Mouse (Mus musculus) layer of hippocampus, adult 2 months (tissue): ENCODE measurements around the gene Ppard. TPM values are rescaled to one million over a fixed set of nuclear protein-coding genes. Genes with fewer than 3 reads are reported as not detected.

Experiments
- DNase-seq, 2 experiments: peaks; one replicate each; pipeline ENCODE4 v3.0.0; 2022; ENCODE audit warnings: low spot score in 2 of 2
- H3K27ac ChIP-seq: fragments of 200-600 bp; 2 replicates; pipeline ENCODE4 v1.8.1; 2022
- H3K4me3 ChIP-seq: fragments of 200-600 bp; 2 replicates; pipeline ENCODE4 v1.8.1; 2022; ENCODE audit warnings: mild to moderate bottlenecking
- CTCF ChIP-seq: fragments of 200-600 bp; conservative IDR thresholded peaks from 2 replicates; pipeline ENCODE4 v1.8.1; 2022; ENCODE audit warnings: antibody characterized with exemption, mild to moderate bottlenecking, moderate library complexity
- total RNA-seq, 2 experiments: library from RNA; stranded (reverse); gene quantifications; 2 replicates each; pipeline ENCODE4 v1.2.3; 2021

The Ppard gene
- total RNA-seq, 2 experiments from 2014 or later, result 22.1 to 23.0 TPM

GRCm38 (mm10) chr17:28335267-28335666 lies 102.8 kb downstream of the Ppard start:
- no peak overlapping the region for H3K27ac ChIP-seq
- no peak for TF ChIP-seq CTCF
- no peak overlapping the region for H3K4me3 ChIP-seq
- DNase-seq, result no peak

DNA sequence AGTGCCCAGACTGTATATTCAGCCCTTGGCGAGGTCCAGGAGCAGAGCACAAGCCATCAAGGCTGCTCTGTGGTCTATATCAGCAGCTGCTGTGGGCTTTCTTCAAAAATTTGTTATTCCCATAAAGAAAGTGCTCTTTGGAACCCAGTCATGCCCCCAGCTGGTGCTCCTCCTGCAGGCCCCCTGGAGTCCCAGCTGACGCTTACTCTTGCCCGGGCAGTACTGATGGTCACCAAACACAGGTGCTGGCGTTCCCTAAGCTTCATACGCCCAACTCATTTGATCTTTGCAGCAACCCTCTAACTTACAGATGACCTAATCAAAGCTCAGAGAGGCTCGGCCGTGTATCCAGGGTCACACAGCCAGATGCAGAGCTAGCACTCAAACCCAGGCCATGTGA lies 105.0 kb downstream of the Ppard start:
- TF ChIP-seq CTCF, result no peak
- Histone ChIP-seq H3K4me3 (no peak overlapping the region), H3K27ac (no peak overlapping the region)
- no peak for DNase-seq

- no peak for DNase-seq
- TF ChIP-seq CTCF, result no peak
- Histone ChIP-seq H3K27ac (0 out of 2 replicates have a peak overlapping the region, but pooled peaks have one; percentile 36), H3K4me3 (peak overlapping the region; percentile 4; the same call in 1 of the 2 replicates)
Measured at GRCm38 (mm10) chr17:28340578-28340977, 108.1 kb downstream of the Ppard start.

DNA sequence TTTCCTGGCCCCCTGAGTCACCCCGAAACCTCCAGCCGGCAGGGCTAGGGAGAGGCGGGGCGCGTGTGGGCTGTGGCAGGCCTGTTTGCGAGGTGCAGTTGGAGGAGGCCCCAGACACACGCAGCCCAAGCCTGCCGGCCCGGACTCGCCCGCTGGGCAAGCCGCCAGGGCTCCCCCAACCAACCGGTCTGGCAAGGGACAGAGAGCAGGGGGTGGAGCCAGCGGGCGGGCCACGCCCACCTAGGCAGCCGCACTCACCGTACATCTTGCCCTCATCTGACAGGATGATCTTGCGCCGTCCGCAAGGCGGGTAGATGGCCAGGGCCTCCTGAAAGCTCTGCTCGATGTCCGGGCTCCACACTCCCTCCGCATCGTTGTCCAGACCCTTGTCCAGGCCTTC lies 108.6 kb downstream of the Ppard start:
- Histone ChIP-seq H3K4me3 (peak overlapping the region; percentile 4; the same call in 1 of the 2 replicates), H3K27ac (0 out of 2 replicates have a peak overlapping the region, but pooled peaks have one; percentile 36)
- peak; percentile 65 to 67 for DNase-seq
- no peak for TF ChIP-seq CTCF

GRCm38 (mm10) chr17:28344050-28344607 lies 111.6 kb downstream of the Ppard start:
- DNase-seq, result no peak
- no peak for TF ChIP-seq CTCF
- Histone ChIP-seq H3K27ac (no peak overlapping the region), H3K4me3 (no peak overlapping the region)

DNA sequence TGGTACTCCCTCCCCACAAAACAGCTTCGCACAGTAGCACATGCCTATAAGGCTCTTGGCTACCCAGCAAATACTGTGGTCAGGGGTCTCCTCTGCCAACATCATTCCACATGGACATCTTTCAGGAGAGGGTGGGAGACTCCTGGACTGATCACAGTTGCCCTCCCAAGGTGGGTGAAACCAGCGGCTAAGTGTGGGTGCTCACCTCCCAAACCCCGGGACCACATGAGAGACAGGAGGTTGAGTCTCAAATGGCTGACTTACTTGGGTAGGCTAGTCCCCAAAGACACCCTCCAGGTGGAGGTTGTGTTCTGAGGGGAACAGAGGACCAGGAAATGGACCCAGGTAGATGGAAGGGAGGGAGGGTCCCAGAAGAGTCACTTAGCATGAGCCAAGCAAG lies 112.2 kb downstream of the Ppard start:
- Histone ChIP-seq H3K4me3 (no peak overlapping the region), H3K27ac (no peak overlapping the region)
- DNase-seq, result no peak
- TF ChIP-seq CTCF, result no peak

DNA sequence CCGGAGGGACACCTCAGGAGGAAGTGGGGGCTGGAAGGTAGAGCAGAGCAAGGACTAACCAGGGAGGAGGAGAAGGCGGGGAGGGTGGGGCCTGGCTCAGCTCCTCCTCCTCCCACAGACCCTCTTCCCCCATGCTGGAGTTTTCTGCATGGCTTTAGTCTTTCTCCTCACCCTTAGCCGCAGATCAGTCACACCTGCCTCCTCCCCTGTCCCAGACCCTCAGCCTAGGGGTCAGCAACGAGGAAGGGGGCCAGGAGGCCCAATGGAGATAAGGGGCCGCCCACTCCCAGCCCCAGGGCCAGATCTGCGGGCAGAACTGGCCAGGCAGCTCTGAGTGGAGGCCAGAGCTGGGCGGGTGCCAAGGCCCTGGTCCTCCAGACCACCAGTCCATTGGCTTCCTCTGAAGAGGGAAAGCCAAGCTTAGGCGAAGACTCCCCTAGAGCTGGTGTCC lies 112.8 kb downstream of the Ppard start:
- no peak for DNase-seq
- TF ChIP-seq CTCF, result no peak
- no peak overlapping the region for H3K27ac ChIP-seq

GRCm38 (mm10) chr17:28345882-28346281 lies 113.4 kb downstream of the Ppard start:
- TF ChIP-seq CTCF, result no peak
- DNase-seq, result no peak
- H3K4me3 ChIP-seq, result no peak overlapping the region
- H3K27ac ChIP-seq, result no peak overlapping the region

More for the DNA sequence above, 112.8 kb downstream of the Ppard start:
- H3K4me3 ChIP-seq, result no peak overlapping the region

- no peak for DNase-seq
- Histone ChIP-seq H3K4me3 (no peak overlapping the region), H3K27ac (no peak overlapping the region)
- no peak for TF ChIP-seq CTCF
Measured at GRCm38 (mm10) chr17:28347327-28347726, 114.8 kb downstream of the Ppard start.

DNA sequence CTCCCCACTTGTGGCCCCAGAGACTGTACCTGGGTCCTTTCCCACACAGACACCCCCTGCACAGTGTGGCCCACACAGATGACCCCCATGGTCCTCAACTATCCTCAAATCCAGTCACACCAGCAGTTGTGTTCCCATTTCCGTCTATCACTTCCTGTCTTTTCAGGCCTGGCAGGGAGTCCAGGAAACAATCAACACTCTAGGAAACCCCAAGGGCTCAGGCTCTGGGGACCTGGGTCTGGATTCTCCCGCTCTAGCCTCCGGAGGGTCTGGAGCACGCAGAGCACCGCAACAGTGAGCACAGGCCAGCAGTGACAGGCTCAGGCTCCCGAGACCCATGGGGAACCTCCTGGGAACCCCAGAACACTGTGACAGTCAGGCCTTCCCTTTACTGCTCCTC lies 115.7 kb downstream of the Ppard start:
- no peak for TF ChIP-seq CTCF
- no peak overlapping the region for H3K27ac ChIP-seq
- H3K4me3 ChIP-seq, result no peak overlapping the region
- no peak for DNase-seq

DNA sequence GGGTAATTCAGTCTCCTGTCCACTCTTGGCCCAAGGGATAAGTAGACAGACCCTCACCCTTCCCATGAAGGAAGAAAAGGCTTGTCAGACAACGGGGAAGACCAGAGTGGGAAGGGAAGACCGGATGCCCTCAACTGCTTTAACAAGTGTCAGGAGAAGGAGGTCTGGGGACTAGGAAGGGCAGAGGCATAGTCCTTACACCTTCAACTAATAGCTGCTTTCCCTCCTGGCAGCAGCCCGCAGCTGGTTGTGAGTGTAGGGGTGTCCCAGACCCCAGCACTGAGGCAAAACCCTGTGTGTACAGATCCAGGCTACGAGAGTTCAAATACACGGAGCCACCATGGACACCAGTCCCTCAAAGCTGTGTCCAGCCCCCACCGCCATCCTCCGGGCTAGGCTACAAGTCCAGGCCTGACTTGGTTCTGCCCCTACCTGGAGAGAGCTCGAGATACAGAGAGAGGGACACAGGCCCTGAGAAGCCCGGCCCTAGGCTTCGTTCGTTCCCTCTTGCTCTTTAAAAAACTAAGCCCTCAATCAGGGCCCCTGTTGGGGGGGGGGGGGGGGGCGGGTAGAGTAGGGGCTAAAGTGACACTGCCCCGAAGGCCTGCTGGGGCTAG lies 116.9 kb downstream of the Ppard start:
- no peak for DNase-seq
- Histone ChIP-seq H3K4me3 (peak overlapping the region; percentile 61), H3K27ac (no peak overlapping the region; the same call in 1 of the 2 replicates)
- no peak for TF ChIP-seq CTCF

DNA sequence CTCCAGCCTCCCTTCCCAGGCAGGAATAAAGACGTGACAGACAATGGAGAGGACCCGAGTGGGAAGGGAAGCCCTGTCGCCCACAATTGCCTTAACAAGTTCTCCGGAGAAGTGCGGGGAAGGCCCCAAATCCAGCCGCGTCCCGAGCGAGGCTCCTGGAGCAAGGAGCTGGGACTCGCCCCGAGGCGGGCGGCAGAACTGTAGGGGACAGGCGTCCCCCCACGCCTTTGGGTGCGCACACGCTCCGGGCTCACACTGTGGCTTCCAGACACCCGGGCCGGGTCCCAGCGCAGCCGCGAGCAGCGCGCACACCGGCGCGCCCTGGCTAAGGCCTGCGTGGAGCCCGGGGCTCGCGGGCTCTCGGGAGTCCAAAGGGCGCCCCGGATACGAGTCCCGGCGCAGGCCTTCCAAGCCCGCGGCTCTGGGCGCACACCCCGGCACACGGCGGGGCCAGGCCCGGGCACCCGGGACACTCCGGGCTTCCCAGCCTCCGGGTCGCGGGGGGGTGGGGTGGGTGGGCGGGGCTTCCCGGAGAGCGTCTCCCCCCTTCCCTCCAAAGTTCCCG lies 117.5 kb downstream of the Ppard start:
- no peak for TF ChIP-seq CTCF
- H3K27ac ChIP-seq, result peak overlapping the region; percentile 62; the same call in 1 of the 2 replicates
- DNase-seq, result no peak
- peak overlapping the region; percentile 61 for H3K4me3 ChIP-seq

DNA sequence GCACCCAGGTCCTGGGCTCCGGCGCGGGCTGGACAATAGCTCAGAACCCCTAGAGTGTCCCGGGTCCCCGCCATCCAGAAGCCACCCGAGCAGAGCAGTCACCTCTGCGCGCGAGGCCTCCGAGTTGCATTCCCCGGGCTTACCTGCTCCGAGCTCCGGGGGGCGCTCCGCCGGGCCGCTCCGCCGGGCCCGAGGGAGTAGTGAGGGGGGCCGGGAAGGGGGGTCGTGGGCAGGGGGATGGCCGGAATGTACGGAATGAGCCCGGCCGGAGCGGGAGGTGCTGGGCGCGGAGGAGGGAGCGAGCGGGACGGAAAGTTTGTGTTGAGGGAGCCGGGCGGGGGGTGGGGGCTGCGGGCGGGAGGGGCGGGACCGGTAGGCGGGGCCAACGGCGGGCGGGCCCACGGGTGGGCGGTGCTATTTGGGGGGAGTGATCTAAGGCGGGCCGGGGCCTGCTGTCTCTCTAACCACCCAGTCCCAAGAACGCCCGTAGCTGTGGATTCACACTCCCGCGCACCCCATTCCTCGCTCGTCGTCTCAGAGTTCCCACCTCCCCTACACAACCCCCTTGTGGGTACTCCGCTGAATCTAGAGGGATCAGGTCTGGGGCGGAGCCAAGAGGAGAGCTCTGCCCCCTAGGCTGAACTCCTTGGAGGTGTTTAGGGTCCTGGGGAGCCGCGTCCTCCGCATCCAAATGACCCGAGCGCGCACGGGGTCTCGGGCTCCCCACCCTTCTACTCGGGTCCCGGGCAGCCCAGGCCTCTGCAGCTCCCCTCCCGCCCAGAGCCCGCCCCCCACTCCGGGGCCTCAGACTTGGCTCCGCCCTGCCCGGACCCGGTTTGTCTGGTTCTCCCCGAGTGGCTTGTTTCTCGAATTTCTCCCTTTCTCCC lies 118.2 kb downstream of the Ppard start, which contains the start of gene Tead3:
Gene Tead3, minus strand, starts transcription at position 352 of the 887 bp plus-strand sequence.
- TF ChIP-seq CTCF, result no peak
- H3K27ac ChIP-seq, result peak within 1 kb of the TSS; percentile 69
- no peak for DNase-seq
- peak within 1 kb of the TSS; percentile 61 for H3K4me3 ChIP-seq

Other genes starting within 250 kb of the Ppard start
- gene Tcp11, start 152.1 kb upstream of the Ppard start, total RNA-seq, result under 1 TPM; 0.74 to 0.84 TPM
- gene Scube3, start 90.6 kb upstream of the Ppard start, total RNA-seq, result 1 to 10 TPM; 1.1 TPM
- gene Zfp523, start 55.6 kb upstream of the Ppard start, total RNA-seq, result 100 to 1,000 TPM; 104 to 106 TPM
- gene Def6, start 24.9 kb upstream of the Ppard start, total RNA-seq, result 1 to 10 TPM; 2.4 to 2.6 TPM
- 10 to 100 TPM; 30.3 to 34.9 TPM for gene Fance, start 80.8 kb downstream of the Ppard start, total RNA-seq
- 100 to 1,000 TPM; 345 to 350 TPM for gene Rpl10a, start 95.8 kb downstream of the Ppard start, total RNA-seq
- 1 to 10 TPM; 3.0 to 3.2 TPM for gene Tead3, start 118.1 kb downstream of the Ppard start, total RNA-seq
- gene Tulp1, start 132.5 kb downstream of the Ppard start, total RNA-seq, result not detected